Mouse (Mus musculus) MEL (cell line): ENCODE measurements around the gene Lpgat1. TPM values are rescaled to one million over a fixed set of nuclear protein-coding genes. Genes with fewer than 3 reads are reported as not detected.

Experiments used
- DNase-seq: peaks from one replicate; pipeline ENCODE4 v3.0.0; 2011; ENCODE audit warnings: low read depth, low spot score
- H3K27ac ChIP-seq: 2 replicates; pipeline ENCODE4 v1.5.1; 2012; ENCODE audit warnings: low read depth, mild to moderate bottlenecking, control low read depth, low read length, moderate library complexity; ENCODE audit not compliant: control insufficient read depth
- H3K27me3 ChIP-seq, 2 experiments: fragments of 150-350 bp in 1 of 2; sonication (generic) in 1 of 2; 2 replicates each; pipeline ENCODE4 v1.6.1; 2012; ENCODE audit warnings: low read length in 2 of 2, mild to moderate bottlenecking in 2 of 2, improper control_type of control experiment in 1 of 2, moderate library complexity in 1 of 2; ENCODE audit not compliant: insufficient read depth in 2 of 2, control insufficient read depth in 1 of 2
- H3K36me3 ChIP-seq, 2 experiments: 2 replicates each; pipeline ENCODE4 v1.6.1; 2012 to 2014; ENCODE audit warnings: low read length in 2 of 2, improper control_type of control experiment in 1 of 2, inconsistent platforms in 1 of 2, mild to moderate bottlenecking in 1 of 2; ENCODE audit not compliant: insufficient read depth in 2 of 2, control insufficient read depth in 1 of 2
- H3K4me1 ChIP-seq, 2 experiments: fragments of 150-350 bp in 1 of 2; sonication (generic) in 1 of 2; 2 replicates each; pipeline ENCODE4 v1.6.1; 2012; ENCODE audit warnings: low read length in 2 of 2, improper control_type of control experiment in 1 of 2, mild to moderate bottlenecking in 1 of 2; ENCODE audit not compliant: insufficient read depth in 2 of 2, control insufficient read depth in 1 of 2
- H3K4me3 ChIP-seq, 2 experiments: fragments of 150-350 bp in 1 of 2; sonication (generic) in 1 of 2; 2 replicates each; pipeline ENCODE4 v1.5.1; 2012; ENCODE audit warnings: low read depth in 2 of 2, low read length in 2 of 2, mild to moderate bottlenecking in 2 of 2, moderate library complexity in 2 of 2, control low read depth in 1 of 2, improper control_type of control experiment in 1 of 2; ENCODE audit not compliant: control insufficient read depth in 1 of 2, insufficient read depth in 1 of 2
- H3K79me2 ChIP-seq: 2 replicates; pipeline ENCODE4 v1.6.1; 2012; ENCODE audit warnings: mild to moderate bottlenecking, low read length, moderate library complexity; ENCODE audit not compliant: control insufficient read depth, poor library complexity, insufficient read depth
- H3K9ac ChIP-seq: 2 replicates; pipeline ENCODE4 v1.6.1; 2012; ENCODE audit warnings: low read depth, mild to moderate bottlenecking, control low read depth, low read length, moderate library complexity; ENCODE audit not compliant: control insufficient read depth, poor library complexity, severe bottlenecking
- H3K9me3 ChIP-seq: fragments of 150-350 bp; sonication (generic); replicated peaks from 2 replicates; pipeline ENCODE4 v1.6.1; 2012; ENCODE audit warnings: mild to moderate bottlenecking, low read length, improper control_type of control experiment, moderate library complexity; ENCODE audit not compliant: insufficient read depth
- BHLHE40 ChIP-seq: IDR thresholded peaks from 2 replicates; pipeline ENCODE4 v1.6.1; 2012; ENCODE audit warnings: low read depth, mild to moderate bottlenecking, inconsistent platforms, low read length, improper control_type of control experiment, borderline replicate concordance
- ELF1 ChIP-seq: IDR thresholded peaks from 2 replicates; pipeline ENCODE4 v1.6.1; 2014; ENCODE audit warnings: low read depth, mild to moderate bottlenecking, inconsistent platforms, low read length, improper control_type of control experiment, moderate library complexity
- EP300 ChIP-seq, 2 experiments: IDR thresholded peaks; 2 replicates each; pipeline ENCODE4 v1.6.1; 2011; ENCODE audit warnings: improper control_type of control experiment in 2 of 2, low read length in 2 of 2, low read depth in 1 of 2, mild to moderate bottlenecking in 1 of 2
- ETS1 ChIP-seq: IDR thresholded peaks from 2 replicates; pipeline ENCODE4 v1.6.1; 2012; ENCODE audit warnings: low read depth, mild to moderate bottlenecking, inconsistent platforms, low read length, improper control_type of control experiment, moderate library complexity
- JUND ChIP-seq: IDR thresholded peaks from 2 replicates; pipeline ENCODE4 v1.6.1; 2011; ENCODE audit warnings: low read depth, mild to moderate bottlenecking, improper control_type of control experiment, low read length
- MXI1 ChIP-seq: IDR thresholded peaks from 2 replicates; pipeline ENCODE4 v1.6.1; 2011; ENCODE audit warnings: mild to moderate bottlenecking, low read depth, low read length, improper control_type of control experiment
- MYB ChIP-seq: IDR thresholded peaks from 2 replicates; pipeline ENCODE4 v1.6.1; 2011; ENCODE audit warnings: mild to moderate bottlenecking, low read depth, low read length, improper control_type of control experiment
- SIN3A ChIP-seq: IDR thresholded peaks from 2 replicates; pipeline ENCODE4 v1.6.1; 2012; ENCODE audit warnings: low read length, improper control_type of control experiment, inconsistent platforms
- TAL1 ChIP-seq: IDR thresholded peaks from 2 replicates; pipeline ENCODE4 v1.6.1; 2012; ENCODE audit warnings: mild to moderate bottlenecking, inconsistent platforms, low read length, moderate library complexity, mixed read lengths
- TBP ChIP-seq: IDR thresholded peaks from 2 replicates; pipeline ENCODE4 v1.8.0; 2011; ENCODE audit warnings: low read depth, low read length, improper control_type of control experiment
- USF1 ChIP-seq: IDR thresholded peaks from 2 replicates; pipeline ENCODE4 v1.6.1; 2014; ENCODE audit warnings: low read depth, mild to moderate bottlenecking, inconsistent platforms, low read length, improper control_type of control experiment, moderate library complexity
- polyA plus RNA-seq, 2 experiments: library from polyadenylated mRNA; stranded (reverse) in 1 of 2; unstranded in 1 of 2; fragments of >175 nt in 1 of 2; fragments of >200 nt in 1 of 2; gene quantifications; 2 replicates each; pipeline versions ENCODE4 v1.2.1 to v1.2.4; 2012; ENCODE audit warnings: low replicate concordance in 2 of 2, low read depth in 1 of 2; ENCODE audit not compliant: insufficient read length in 2 of 2, insufficient read depth in 1 of 2, missing spikeins in 1 of 2
- total RNA-seq: library from RNA; depleted of rRNA; stranded (reverse); fragments of 300-350 nt; gene quantifications from 2 replicates; pipeline ENCODE4 v1.2.3, GENCODE M21; 2012

The Lpgat1 gene
- total and polyA plus RNA-seq, 3 experiments, result not detected

GRCm38 (mm10) chr1:191777521-191777920 lies 59.9 kb downstream of the Lpgat1 start:
- no peaks in the 10 kb centered on the region for H3K79me2 ChIP-seq
- H3K9me3 ChIP-seq, result no peaks in the 10 kb centered on the region
- peaks cover 19 to 42% of the 10 kb centered on the region in 2 experiments for H3K27me3 ChIP-seq
- H3K27ac ChIP-seq, result no peak overlapping the region
- H3K36me3 ChIP-seq, result no peaks in the 10 kb centered on the region
- H3K4me1 ChIP-seq, result no peaks in the 10 kb centered on the region
- no peak overlapping the region for H3K4me3 ChIP-seq
- no peak overlapping the region for H3K9ac ChIP-seq
- no peak for TF ChIP-seq TBP
- TF ChIP-seq MYB, result no peak
- TF ChIP-seq BHLHE40, result no peak
- TF ChIP-seq ELF1, result no peak
- TF ChIP-seq ETS1, result no peak
- no peak for DNase-seq

- Histone ChIP-seq H3K79me2 (no peaks in the 10 kb centered on the region), H3K4me3 (no peak overlapping the region), H3K27me3 (peaks cover 23 to 42% of the 10 kb centered on the region in 2 experiments), H3K9ac (no peak overlapping the region), H3K27ac (no peak overlapping the region), H3K36me3 (no peaks in the 10 kb centered on the region), H3K9me3 (no peaks in the 10 kb centered on the region), H3K4me1 (no peaks in the 10 kb centered on the region)
- no peak for DNase-seq
- no peak for TF ChIP-seq SIN3A
- TF ChIP-seq MXI1, result no peak
These were observed 62.8 kb downstream of the Lpgat1 start for GRCm38 (mm10) chr1:191780470-191780869.

DNA sequence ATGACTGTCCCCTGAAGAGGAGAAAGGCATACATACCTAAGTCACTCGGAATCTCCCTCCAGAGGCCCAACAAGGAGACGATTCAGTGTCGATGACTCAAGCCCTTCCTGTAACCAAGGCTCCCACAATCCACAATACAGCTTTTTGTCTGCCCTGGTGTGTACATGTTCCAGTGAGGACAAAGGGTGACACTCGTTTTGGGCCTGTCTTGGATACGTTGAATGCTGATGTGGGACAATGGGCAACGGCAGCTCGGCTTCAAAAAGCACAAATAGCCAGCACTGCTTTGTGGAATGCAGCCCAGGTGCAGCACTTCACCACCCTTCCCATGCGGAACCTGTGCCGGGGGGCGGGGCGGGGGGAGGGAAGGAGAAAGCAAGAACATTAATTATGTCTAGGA lies 67.5 kb downstream of the Lpgat1 start:
- Histone ChIP-seq H3K36me3 (no peaks in the 10 kb centered on the region), H3K79me2 (no peaks in the 10 kb centered on the region), H3K9ac (no peak overlapping the region), H3K9me3 (no peaks in the 10 kb centered on the region), H3K27ac (no peak overlapping the region), H3K4me1 (no peaks in the 10 kb centered on the region), H3K27me3 (peaks cover 15 to 16% of the 10 kb centered on the region in 2 experiments), H3K4me3 (no peak overlapping the region)
- TF ChIP-seq JUND (no peak), USF1 (no peak), EP300 (IDR thresholded peaks at IDR 0.05; ENCODE audit: low read depth in 1 of 2, low read length in 2 of 2) (no peak), TAL1 (no peak)
- no peak for DNase-seq
